Mouse (Mus musculus) right cerebral cortex, postnatal 10 days (tissue): ENCODE measurements around the gene Olfr741.

Experiments used
- DNase-seq, 2 experiments: peaks; one replicate each; pipeline ENCODE4 v3.0.0; 2021; ENCODE audit warnings: low spot score in 2 of 2

The Olfr741 gene

DNA sequence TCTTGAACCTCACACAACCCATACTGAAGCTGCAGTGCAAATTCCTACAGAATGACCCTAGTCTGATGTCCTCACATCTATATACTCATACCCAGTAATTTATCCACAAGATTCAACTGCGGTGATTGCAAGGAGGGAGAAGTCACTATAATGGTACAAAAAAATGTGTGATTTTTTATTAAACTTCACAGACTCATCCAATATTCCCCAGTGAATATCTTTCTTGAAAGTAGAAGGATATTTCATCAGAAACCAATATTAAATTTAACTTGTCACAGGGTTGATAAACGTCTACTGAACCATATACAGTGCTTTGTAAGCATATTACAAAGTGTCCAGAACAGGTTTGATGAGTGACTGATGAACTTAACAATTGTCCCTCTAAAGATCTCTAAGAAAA is at the start of gene Olfr741:
Gene Olfr741, plus strand, starts transcription at position 301 of the 400 bp plus-strand sequence.
- DNase-seq, result no peak

- no peak for DNase-seq
Observed at GRCm38 (mm10) chr14:50445245-50445644, 27.3 kb upstream of the Olfr741 start, which contains the start of gene Olfr740. Olfr740 (plus strand) TSS chr14:50445545.

DNA sequence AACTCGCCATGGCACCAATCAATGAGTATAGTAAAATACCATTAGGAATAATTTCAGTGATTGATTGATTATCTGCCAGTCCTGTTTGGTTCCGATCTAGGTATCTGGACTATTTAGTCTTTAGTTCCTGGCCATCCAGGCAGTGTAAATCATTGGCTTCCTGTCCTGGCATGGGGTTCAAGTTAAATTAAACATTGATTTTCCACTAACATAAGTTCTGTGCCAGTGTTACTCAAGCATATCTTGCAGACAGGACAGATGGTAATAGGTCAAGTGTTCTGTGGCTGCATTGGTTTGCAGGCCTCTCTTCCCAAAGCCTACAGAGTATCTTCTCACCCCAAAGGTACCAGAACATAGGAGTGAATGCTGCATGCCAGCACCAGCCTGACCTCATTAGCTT is 5.9 kb downstream of the Olfr741 start:
- DNase-seq, result no peak

- no peak for DNase-seq
Observed at GRCm38 (mm10) chr14:50503300-50503699, 30.8 kb downstream of the Olfr741 start, which contains the start of gene Olfr742. Olfr742 (plus strand) TSS chr14:50503600.

- DNase-seq, result no peak
Observed at GRCm38 (mm10) chr14:50521539-50521938, 49.0 kb downstream of the Olfr741 start, which contains the start of gene Olfr743. Olfr743 (plus strand) TSS chr14:50521839.
